ENCODE assay signal across 20 mouse cellular contexts in the genomic region with DNA sequence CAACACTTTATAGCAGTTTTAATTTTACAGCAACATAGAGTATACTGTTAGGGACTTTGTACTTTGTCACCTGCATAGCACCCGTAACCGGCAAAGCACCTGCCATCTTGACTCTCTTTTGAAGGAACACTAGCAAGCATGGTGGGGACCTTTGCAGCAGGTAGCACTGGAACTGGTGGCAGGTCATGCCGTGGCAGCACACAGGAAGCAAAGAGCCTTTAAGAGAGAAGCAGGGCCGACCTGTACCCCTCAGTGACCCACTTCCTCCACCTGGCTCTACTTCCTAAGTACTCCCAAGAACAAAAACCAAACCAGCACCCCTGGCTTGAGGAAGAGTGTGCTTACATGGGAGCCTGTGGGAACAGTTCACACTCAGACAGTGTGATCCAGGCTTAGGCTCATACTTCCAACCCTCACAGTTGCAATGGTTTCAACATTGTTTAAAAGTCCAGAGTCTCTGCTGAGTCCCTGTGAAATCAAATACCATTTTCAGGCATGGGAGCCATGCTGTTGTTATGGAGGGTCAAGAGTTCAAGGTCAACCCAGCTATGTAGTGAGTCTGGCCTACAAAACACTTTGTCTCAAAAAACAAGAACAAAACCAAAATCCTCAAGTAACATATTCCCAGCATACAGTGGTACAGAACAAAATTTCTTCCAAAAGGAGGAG. TPM values are rescaled to one million over a fixed set of nuclear protein-coding genes. Genes with fewer than 3 reads are reported as not detected.
DNase-seq lines count a peak whose midpoint lies in the region; ATAC-seq and TF ChIP-seq lines count a peak whose summit lies in the region.
"Had no signal": no experiment of that assay in that cellular context is flagged by ENCODE, and none has a peak within 500 bp of the region (broad histone marks: within the 10 kb centered on the region; RNA-seq: fewer than 3 reads in every experiment).

No protein-coding gene starts in this region.

- H3K27me3 ChIP-seq in lung, postnatal 0 days (replicated peaks; ENCODE audit: insufficient read depth, low read length): no peaks in the 10 kb centered on the region
- no peaks in the 10 kb centered on the region for H3K27me3 ChIP-seq in liver, embryonic 11.5 days (replicated peaks; ENCODE audit: control insufficient read depth, insufficient read depth, low read length)
- H3K27me3 ChIP-seq in liver, postnatal 0 days (ENCODE audit: insufficient read depth, low read length): no peaks in the 10 kb centered on the region
- H3K27me3 ChIP-seq: forebrain, embryonic 13.5 days had no signal

- peak overlapping the region; percentile 20; the same call in 1 of the 2 replicates for H3K27ac ChIP-seq in lung, postnatal 0 days (ENCODE audit: low read length)
- H3K27ac ChIP-seq in liver, embryonic 11.5 days (ENCODE audit: low read depth, low read length): peak overlapping the region; percentile 60
- peak overlapping the region; percentile 96 for H3K27ac ChIP-seq in liver, postnatal 0 days (ENCODE audit: low read depth)
- H3K27ac ChIP-seq: forebrain, embryonic 13.5 days; limb, embryonic 10.5 days had no signal

- WGBS in lung, postnatal 0 days: 83% methylated on average over 4 of the region's 4 CpGs
- 70% methylated on average over 4 of the region's 4 CpGs for WGBS in liver, embryonic 11.5 days
- 60% methylated on average over 4 of the region's 4 CpGs for WGBS in liver, postnatal 0 days (ENCODE audit: insufficient replicate concordance)

- H3K4me2 ChIP-seq in lung, postnatal 0 days (replicated peaks; ENCODE audit: low read depth, low read length): no peak overlapping the region
- no peak overlapping the region for H3K4me2 ChIP-seq in liver, embryonic 11.5 days
- no peak overlapping the region for H3K4me2 ChIP-seq in liver, postnatal 0 days (ENCODE audit: low read depth, low read length)
- H3K4me2 ChIP-seq: forebrain, embryonic 13.5 days had no signal

- no peak overlapping the region for H3K9ac ChIP-seq in lung, postnatal 0 days (replicated peaks; ENCODE audit: low read depth)
- no peak overlapping the region for H3K9ac ChIP-seq in liver, embryonic 11.5 days (ENCODE audit: low read depth, low read length)
- H3K9ac ChIP-seq in liver, postnatal 0 days (replicated peaks): no peak overlapping the region
- H3K9ac ChIP-seq: forebrain, embryonic 13.5 days had no signal

- no peak for ATAC-seq in lung, postnatal 0 days
- no peak for ATAC-seq in liver, embryonic 11.5 days (replicated peaks; ENCODE audit: low FRiP score)
- ATAC-seq in liver, postnatal 0 days: peak; percentile 82
- ATAC-seq: activated CD4-positive, CD25-positive, alpha-beta regulatory T cell, adult 4 months; forebrain, embryonic 13.5 days had no signal

- peaks cover 36% of the 10 kb centered on the region for H3K4me1 ChIP-seq in lung, postnatal 0 days (ENCODE audit: insufficient read depth, low read depth, low read length)
- H3K4me1 ChIP-seq in liver, embryonic 11.5 days (replicated peaks; ENCODE audit: control insufficient read depth, insufficient read depth, low read length): peaks cover 57% of the 10 kb centered on the region
- H3K4me1 ChIP-seq in liver, postnatal 0 days (ENCODE audit: insufficient read depth): peaks cover 73% of the 10 kb centered on the region

- TF ChIP-seq EP300 in lung, postnatal 0 days (IDR thresholded peaks at IDR 0.05): no peak
- peak; percentile 74; the same call in 1 of the 2 replicates for TF ChIP-seq EP300 in liver, postnatal 0 days (IDR thresholded peaks at IDR 0.05; ENCODE audit: low read depth)

- no peaks in the 10 kb centered on the region for H3K9me3 ChIP-seq in lung, postnatal 0 days (ENCODE audit: low read length)
- H3K9me3 ChIP-seq in liver, embryonic 11.5 days (ENCODE audit: control insufficient read depth, low read length): no peaks in the 10 kb centered on the region
- H3K9me3 ChIP-seq in liver, postnatal 0 days (ENCODE audit: low read length): no peaks in the 10 kb centered on the region
- H3K9me3 ChIP-seq: forebrain, embryonic 13.5 days; limb, embryonic 10.5 days had no signal

- no peaks in the 10 kb centered on the region for H3K36me3 ChIP-seq in lung, postnatal 0 days (ENCODE audit: insufficient read depth, low read length)
- H3K36me3 ChIP-seq in liver, embryonic 11.5 days (ENCODE audit: control insufficient read depth, insufficient read depth, low read length): no peaks in the 10 kb centered on the region
- H3K36me3 ChIP-seq in liver, postnatal 0 days (replicated peaks; ENCODE audit: insufficient read depth, low read length): peaks cover 7% of the 10 kb centered on the region; the same call in 1 of the 2 replicates
- H3K36me3 ChIP-seq: limb, embryonic 10.5 days had no signal

- no peak overlapping the region for H3K4me3 ChIP-seq in lung, postnatal 0 days (ENCODE audit: low read depth, low read length)
- no peak overlapping the region for H3K4me3 ChIP-seq in liver, embryonic 11.5 days (ENCODE audit: low read depth, low read length)
- no peak overlapping the region for H3K4me3 ChIP-seq in liver, postnatal 0 days (ENCODE audit: low read depth, low read length)
- H3K4me3 ChIP-seq: forebrain, embryonic 13.5 days; limb, embryonic 10.5 days had no signal

- TF ChIP-seq CTCF in lung, postnatal 0 days (IDR thresholded peaks at IDR 0.05): no peak
- no peak for TF ChIP-seq CTCF in liver, postnatal 0 days (IDR thresholded peaks at IDR 0.05; ENCODE audit: low read depth)

- DNase-seq in lung, postnatal 0 days (ENCODE audit: low spot score): no peak
- DNase-seq in lung, postnatal 36 days: no peak
- DNase-seq in liver, embryonic 11.5 days (ENCODE audit: low spot score): no peak
- DNase-seq in liver, postnatal 0 days: no peak
- DNase-seq in yolk sac, embryonic 10.5 days (ENCODE audit: low spot score): peak; percentile 48
- no peak for DNase-seq in adrenal gland, postnatal 36 days
- DNase-seq in kidney, adult 8-10 months: no peak
- DNase-seq: adrenal gland, postnatal 14 days; cerebellum, adult 11-12 months; cerebellum, postnatal 36 days; gastrocnemius, postnatal 14 days; heart, postnatal 10 days; kidney, adult 9 months; kidney, postnatal 25 days; lung, adult 2 months; lung, postnatal 4 days; retina, postnatal 1 day had no signal

RNA-seq across cellular contexts. Expression of a gene that starts 16.0 kb away (rescaled TPM):
- 11.8 and 13.0 TPM in 2 replicates for polyA plus RNA-seq in lung, postnatal 0 days (2015; fragmentation: Nextera tagmentation; extraction: Ambion mirVana)
- 20.3 and 20.7 TPM in 2 replicates for polyA plus RNA-seq in liver, embryonic 11.5 days (2014; fragmentation: Nextera tagmentation; extraction: Ambion mirVana)
- 9.5 and 9.7 TPM in 2 replicates for polyA plus RNA-seq in liver, postnatal 0 days (2015; fragmentation: Nextera tagmentation; extraction: Ambion mirVana)
- total RNA-seq in adrenal gland, postnatal 36 days (2021): 10 to 100 TPM; 22.3 to 25.3 TPM

RNA-seq across cellular contexts. Expression of a gene that starts 27.5 kb away (rescaled TPM):
- polyA plus RNA-seq in lung, postnatal 0 days (2015; fragmentation: Nextera tagmentation; extraction: Ambion mirVana): 56.1 and 62.4 TPM in 2 replicates
- 68.8 and 75.2 TPM in 2 replicates for polyA plus RNA-seq in liver, embryonic 11.5 days (2014; fragmentation: Nextera tagmentation; extraction: Ambion mirVana)
- polyA plus RNA-seq in liver, postnatal 0 days (2015; fragmentation: Nextera tagmentation; extraction: Ambion mirVana): 43.1 and 43.3 TPM in 2 replicates
- total RNA-seq in adrenal gland, postnatal 36 days (2021): 10 to 100 TPM; 63.2 to 89.1 TPM

RNA-seq across cellular contexts. Expression of a gene that starts 27.7 kb away (rescaled TPM):
- 222 and 228 TPM in 2 replicates for polyA plus RNA-seq in lung, postnatal 0 days (2015; fragmentation: Nextera tagmentation; extraction: Ambion mirVana)
- 261 and 285 TPM in 2 replicates for polyA plus RNA-seq in liver, embryonic 11.5 days (2014; fragmentation: Nextera tagmentation; extraction: Ambion mirVana)
- polyA plus RNA-seq in liver, postnatal 0 days (2015; fragmentation: Nextera tagmentation; extraction: Ambion mirVana): 141 TPM in 2 replicates
- 100 to 1,000 TPM; 265 to 329 TPM for total RNA-seq in adrenal gland, postnatal 36 days (2021)

RNA-seq across cellular contexts. Expression of a gene that starts 39.0 kb away (rescaled TPM):
- polyA plus RNA-seq in lung, postnatal 0 days (2015; fragmentation: Nextera tagmentation; extraction: Ambion mirVana): 49.1 and 57.8 TPM in 2 replicates
- polyA plus RNA-seq in liver, embryonic 11.5 days (2014; fragmentation: Nextera tagmentation; extraction: Ambion mirVana): 177 and 188 TPM in 2 replicates
- 18.8 and 21.6 TPM in 2 replicates for polyA plus RNA-seq in liver, postnatal 0 days (2015; fragmentation: Nextera tagmentation; extraction: Ambion mirVana)
- total RNA-seq in adrenal gland, postnatal 36 days (2021): 100 to 1,000 TPM in 1 of 2 experiments, 10 to 100 TPM in 1; 98.7 to 260 TPM

RNA-seq across cellular contexts. Expression of a gene that starts 44.6 kb away (rescaled TPM):
- polyA plus RNA-seq in lung, postnatal 0 days (2015; fragmentation: Nextera tagmentation; extraction: Ambion mirVana): 723 and 836 TPM in 2 replicates
- 1,024 and 1,077 TPM in 2 replicates for polyA plus RNA-seq in liver, embryonic 11.5 days (2014; fragmentation: Nextera tagmentation; extraction: Ambion mirVana)
- polyA plus RNA-seq in liver, postnatal 0 days (2015; fragmentation: Nextera tagmentation; extraction: Ambion mirVana): 627 and 684 TPM in 2 replicates
- total RNA-seq in adrenal gland, postnatal 36 days (2021): 1,000 to 10,000 TPM; 1,515 to 1,560 TPM

Comparison
In these comparisons a context has a peak if more than half of its experiments do, and no peak if none do; other contexts are left out.
1. H3K27ac ChIP-seq: peak in every context shown above with its lines; median percentile 96 in liver, postnatal 0 days; 60 in liver, embryonic 11.5 days; 20 in lung, postnatal 0 days.